Mouse (Mus musculus) naive thymus-derived CD4-positive, alpha-beta T cell, adult 5 months (primary cell): ENCODE results near the gene Mrpl51. TPM values are rescaled to one million over a fixed set of nuclear protein-coding genes. Genes with fewer than 3 reads are reported as not detected.

Source experiments
- polyA plus RNA-seq: library from polyadenylated mRNA; unstranded; fragments of 100-300 nt; shearing (Covaris generic); gene quantifications from one replicate; pipeline ENCODE4 v1.2.1, GENCODE M21; 2017

Gene Mrpl51
- polyA plus RNA-seq, result 37.5 TPM

GRCm38 (mm10) chr6:125191332-125192015 lies at the start of gene Mrpl51, which contains the start of gene Ncapd2:
TSS of gene Mrpl51 (plus strand) at chr6:125191801.
TSS of gene Ncapd2 (minus strand) at chr6:125191701.

GRCm38 (mm10) chr6:125145001-125145400 lies 46.6 kb upstream of the Mrpl51 start, which contains the start of gene Iffo1:
TSS of gene Iffo1 (plus strand) at chr6:125145241.

DNA sequence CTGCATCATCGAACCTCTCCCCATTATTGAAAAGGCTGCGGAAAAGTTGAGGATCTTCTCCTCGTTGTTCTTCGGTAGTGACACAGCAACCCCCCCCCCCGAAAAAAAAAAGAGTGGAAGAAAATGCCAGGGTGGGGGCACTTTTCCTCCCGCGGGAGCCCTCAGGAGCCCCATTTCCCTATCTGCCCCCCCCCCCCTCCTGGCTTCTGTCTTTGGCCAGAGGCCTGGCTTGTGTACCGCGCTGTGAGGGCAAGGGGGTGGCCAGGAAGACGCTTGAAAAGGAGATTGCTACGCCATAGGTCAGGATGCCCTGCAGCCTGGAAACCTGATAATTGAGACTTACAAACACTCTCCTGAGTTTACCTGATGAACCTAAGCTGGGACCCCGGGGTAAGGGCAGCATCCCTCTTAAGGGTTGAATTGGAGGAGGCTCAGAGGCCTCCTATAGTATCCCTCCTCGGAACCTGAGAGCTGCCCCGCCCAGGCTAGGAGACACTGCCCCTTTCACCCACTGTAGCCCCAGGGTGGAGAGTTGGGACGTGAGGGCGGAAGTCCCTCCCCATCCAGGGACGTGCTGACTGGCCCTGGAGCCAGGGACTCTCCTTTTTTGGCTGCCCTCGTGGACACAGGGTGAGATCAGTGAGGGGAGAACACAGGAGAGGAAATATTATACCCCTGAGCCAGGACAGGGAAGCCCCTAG lies 25.4 kb upstream of the Mrpl51 start, which contains the start of gene Gapdh:
TSS of gene Gapdh (minus strand) at position 417 of the 701 bp plus-strand sequence.

DNA sequence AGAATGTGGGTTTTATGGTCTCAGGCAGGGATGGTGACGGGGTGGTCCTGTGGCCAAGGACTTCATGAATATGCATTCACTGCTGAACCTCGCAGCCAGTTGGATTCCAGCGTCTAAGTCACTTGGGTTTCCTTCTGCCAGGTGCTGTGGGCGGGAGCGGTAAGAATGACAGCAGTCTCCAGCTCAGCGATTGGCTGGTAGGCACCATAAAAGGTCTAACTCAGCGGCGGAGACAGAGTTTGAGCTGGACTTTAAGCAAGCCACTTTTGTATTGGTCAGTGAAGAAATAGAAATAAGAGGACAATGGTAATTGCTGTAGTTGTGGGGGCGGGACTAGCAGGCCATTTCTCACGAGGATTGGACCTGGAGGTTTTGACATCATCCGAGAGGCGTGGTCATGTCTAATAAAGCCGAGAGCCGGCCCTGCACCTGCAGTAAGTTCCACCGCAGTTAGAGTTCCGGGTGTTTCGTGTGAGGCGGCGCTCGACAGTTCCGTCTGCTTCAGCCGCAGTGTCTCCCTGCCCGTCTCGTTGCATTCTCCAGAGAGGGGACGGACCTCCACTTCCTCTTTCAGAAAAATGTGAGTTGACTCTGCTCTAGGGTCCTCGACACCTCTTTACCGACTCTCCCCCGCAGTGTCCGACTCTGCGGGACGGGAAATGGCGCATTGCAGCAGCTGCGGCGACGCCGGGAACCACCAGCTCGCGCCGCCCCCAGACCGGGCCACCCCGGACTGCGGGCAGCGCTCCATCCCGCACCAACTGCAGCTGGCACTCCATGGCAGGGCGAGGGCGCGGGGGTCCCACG lies 23.8 kb downstream of the Mrpl51 start, which contains the start of gene Vamp1:
TSS of gene Vamp1 (plus strand) at position 404 of the 807 bp plus-strand sequence.

DNA sequence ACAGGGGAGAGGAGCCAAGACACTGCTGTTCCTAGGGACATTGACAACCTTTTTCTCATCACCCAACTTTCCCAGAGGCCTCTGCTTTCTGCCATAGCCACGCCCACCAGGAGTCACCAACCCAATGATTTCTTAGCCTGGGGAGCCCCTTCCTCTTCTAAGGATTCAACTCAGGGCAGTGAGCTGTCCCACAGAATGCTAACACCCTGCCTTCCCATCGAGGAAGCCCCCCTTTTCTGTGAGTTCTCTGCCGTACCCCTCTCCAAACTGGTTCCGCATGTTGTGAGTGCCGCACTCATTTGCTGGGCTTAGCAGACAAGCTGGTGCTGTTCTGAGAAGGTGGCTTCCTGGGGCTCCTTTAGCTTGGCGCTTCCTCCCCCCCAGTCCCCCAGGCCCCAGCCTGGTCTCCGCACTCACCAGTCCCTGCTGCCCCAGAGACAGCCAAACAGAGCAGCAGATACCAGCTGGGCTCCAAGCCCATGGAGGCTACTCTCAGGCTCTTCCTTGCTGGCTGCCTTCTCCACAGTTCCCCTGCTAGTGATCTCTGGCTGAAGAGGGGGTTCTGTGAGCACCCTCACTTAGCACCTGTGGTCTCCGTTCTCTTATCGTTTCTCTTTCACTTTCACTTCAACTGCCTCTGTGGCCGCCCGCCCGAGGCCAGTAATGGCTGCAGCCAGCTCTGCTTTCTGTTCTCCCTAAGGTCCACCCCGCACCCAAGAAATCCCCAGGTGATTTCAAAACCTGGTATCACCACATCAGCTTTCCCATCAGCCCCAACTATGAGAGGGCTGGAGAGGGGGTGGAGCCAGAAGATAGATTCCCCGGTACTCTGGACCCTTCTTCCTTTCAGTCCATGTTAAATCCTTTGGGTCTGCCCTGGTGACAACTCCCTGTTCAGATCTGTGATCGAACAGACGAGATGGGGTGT lies 39.8 kb downstream of the Mrpl51 start, which contains the start of gene Tapbpl:
TSS of gene Tapbpl (minus strand) at position 744 of the 928 bp plus-strand sequence.

GRCm38 (mm10) chr6:125236782-125237181 lies 45.2 kb downstream of the Mrpl51 start, which contains the start of gene Cd27:
TSS of gene Cd27 (minus strand) at chr6:125237010.

Other genes starting within 250 kb of the Mrpl51 start
- gene Cops7a, start 226.3 kb upstream of the Mrpl51 start, polyA plus RNA-seq, result 42.9 TPM
- gene Pianp, start 195.1 kb upstream of the Mrpl51 start, polyA plus RNA-seq, result not detected
- gene Zfp384, start 182.7 kb upstream of the Mrpl51 start, polyA plus RNA-seq, result 64.7 TPM
- gene Ing4, start 152.0 kb upstream of the Mrpl51 start, polyA plus RNA-seq, result 74.8 TPM
- 11.1 TPM for gene Acrbp, start 142.1 kb upstream of the Mrpl51 start, polyA plus RNA-seq
- gene Lpar5, start 123.9 kb upstream of the Mrpl51 start, polyA plus RNA-seq, result 3.6 TPM
- 57.3 TPM for gene Chd4, start 95.8 kb upstream of the Mrpl51 start, polyA plus RNA-seq
- gene Nop2, start 59.9 kb upstream of the Mrpl51 start, polyA plus RNA-seq, result 39.7 TPM
- gene Iffo1, start 46.6 kb upstream of the Mrpl51 start, polyA plus RNA-seq, result 20.2 TPM
- 201 TPM for gene Gapdh, start 25.3 kb upstream of the Mrpl51 start, polyA plus RNA-seq
- gene Ncapd2, start 100 bp upstream of the Mrpl51 start, polyA plus RNA-seq, result 17.0 TPM
- gene Vamp1, start 23.8 kb downstream of the Mrpl51 start, polyA plus RNA-seq, result 46.2 TPM
- gene Tapbpl, start 40.1 kb downstream of the Mrpl51 start, polyA plus RNA-seq, result 60.2 TPM
- gene Cd27, start 45.2 kb downstream of the Mrpl51 start, polyA plus RNA-seq, result 455 TPM
- gene Tuba3a, start 94.2 kb downstream of the Mrpl51 start, polyA plus RNA-seq, result 2.0 TPM
- gene Ltbr, start 122.1 kb downstream of the Mrpl51 start, polyA plus RNA-seq, result not detected
- gene Scnn1a, start 128.9 kb downstream of the Mrpl51 start, polyA plus RNA-seq, result 0.19 TPM
- 100.0 TPM for gene Tnfrsf1a, start 157.6 kb downstream of the Mrpl51 start, polyA plus RNA-seq
- 0.17 TPM for gene Plekhg6, start 189.0 kb downstream of the Mrpl51 start, polyA plus RNA-seq